Mouse (Mus musculus) heart, embryonic 16.5 days (tissue): ENCODE data around the gene Tbc1d2b. TPM values are rescaled to one million over a fixed set of nuclear protein-coding genes. Genes with fewer than 3 reads are reported as not detected.
A peak's percentile ranks its signal among the peaks of the same experiment; 100 is the strongest.

Experiments
- ATAC-seq: fragments of 200-750 bp; cut with Nextera tagmentation; replicated peaks from 2 replicates; pipeline ENCODE4 v1.8.0; 2017; ENCODE audit warnings: moderate number of reproducible peaks; ENCODE audit not compliant: insufficient read depth, low FRiP score; ENCODE audit errors: extremely low read depth
- H3K27ac ChIP-seq: fragments of 300-500 bp; sonication (generic); 2 replicates; pipeline ENCODE4 v1.5.1; 2014; ENCODE audit warnings: mild to moderate bottlenecking, low read length, control low read depth, moderate library complexity
- H3K27me3 ChIP-seq: fragments of 300-500 bp; sonication (generic); 2 replicates; pipeline ENCODE4 v1.6.1; 2014; ENCODE audit warnings: low read length, mixed read lengths; ENCODE audit not compliant: control insufficient read depth, insufficient read depth
- H3K36me3 ChIP-seq: fragments of 300-500 bp; sonication (generic); 2 replicates; pipeline ENCODE4 v1.6.1; 2014; ENCODE audit not compliant: control insufficient read depth, insufficient read depth
- H3K4me1 ChIP-seq: fragments of 300-500 bp; sonication (generic); 2 replicates; pipeline ENCODE4 v1.6.1; 2014; ENCODE audit warnings: low read length, mixed read lengths; ENCODE audit not compliant: control insufficient read depth, insufficient read depth
- H3K4me2 ChIP-seq: fragments of 300-500 bp; sonication (generic); 2 replicates; pipeline ENCODE4 v1.6.1; 2014; ENCODE audit warnings: low read depth, mild to moderate bottlenecking, control low read depth, low read length
- H3K4me3 ChIP-seq: fragments of 300-500 bp; sonication (generic); 2 replicates; pipeline ENCODE4 v1.5.1; 2014; ENCODE audit warnings: mild to moderate bottlenecking, control low read depth, low read length
- H3K9ac ChIP-seq: fragments of 300-500 bp; sonication (generic); 2 replicates; pipeline ENCODE4 v1.6.1; 2014; ENCODE audit warnings: low read length, control low read depth
- H3K9me3 ChIP-seq: fragments of 300-500 bp; sonication (generic); replicated peaks from 2 replicates; pipeline ENCODE4 v1.6.1; 2016; ENCODE audit warnings: low read length; ENCODE audit not compliant: control insufficient read depth
- WGBS: fragments of 180-500 bp; shearing (Covaris S2); extraction: QIAGEN DNeasy Blood & Tissue Kit; methylation state at CpG from one replicate; pipeline ENCODE4 v1.1.7; 2014; 5-methylcytosine and 5-hydroxymethylcytosine counted together
- polyA plus RNA-seq: library from polyadenylated mRNA; unstranded; fragments of >200 nt; fragmentation: Nextera tagmentation; extraction: Ambion mirVana; gene quantifications from 2 replicates; pipeline ENCODE4 v1.2.1, GENCODE M21; 2015

The Tbc1d2b gene
- polyA plus RNA-seq, 1 experiment from 2014 or later: 6.9 TPM

- no peak overlapping the region for H3K4me2 ChIP-seq
- H3K9me3 ChIP-seq: no peaks in the 10 kb centered on the region
- no peak overlapping the region for H3K4me3 ChIP-seq
- 75% methylated on average over 7 of the region's 7 CpGs for WGBS
- H3K4me1 ChIP-seq: peaks cover 23% of the 10 kb centered on the region
- H3K27ac ChIP-seq: no peak overlapping the region
- H3K9ac ChIP-seq: no peak overlapping the region
- no peak for ATAC-seq
- H3K27me3 ChIP-seq: no peaks in the 10 kb centered on the region
- H3K36me3 ChIP-seq: peaks cover 11% of the 10 kb centered on the region
Observed at GRCm38 (mm10) chr9:90241618-90242017, 29.0 kb downstream of the Tbc1d2b start.

- Histone ChIP-seq H3K9ac (no peak overlapping the region), H3K9me3 (no peaks in the 10 kb centered on the region), H3K27ac (no peak overlapping the region), H3K27me3 (no peaks in the 10 kb centered on the region), H3K4me2 (no peak overlapping the region), H3K4me1 (peaks cover 23% of the 10 kb centered on the region), H3K4me3 (no peak overlapping the region), H3K36me3 (peaks cover 11% of the 10 kb centered on the region)
- 87% methylated on average over 6 of the region's 6 CpGs for WGBS
- no peak for ATAC-seq
Observed at GRCm38 (mm10) chr9:90241041-90241440, 29.6 kb downstream of the Tbc1d2b start.

- ATAC-seq: no peak
- H3K27me3 ChIP-seq: no peaks in the 10 kb centered on the region
- peaks cover 23% of the 10 kb centered on the region for H3K4me1 ChIP-seq
- no peak overlapping the region for H3K27ac ChIP-seq
- WGBS: 74% methylated on average over 4 of the region's 4 CpGs
- H3K9me3 ChIP-seq: no peaks in the 10 kb centered on the region
- H3K4me3 ChIP-seq: no peak overlapping the region
- H3K36me3 ChIP-seq: peaks cover 11% of the 10 kb centered on the region
- H3K4me2 ChIP-seq: no peak overlapping the region
- no peak overlapping the region for H3K9ac ChIP-seq
Observed at GRCm38 (mm10) chr9:90240560-90240959, 30.0 kb downstream of the Tbc1d2b start.

- Histone ChIP-seq H3K4me2 (no peak overlapping the region), H3K4me1 (peaks cover 14% of the 10 kb centered on the region), H3K27ac (peak overlapping the region; percentile 45), H3K9ac (no peak overlapping the region), H3K36me3 (peaks cover 11% of the 10 kb centered on the region), H3K9me3 (no peaks in the 10 kb centered on the region), H3K27me3 (no peaks in the 10 kb centered on the region), H3K4me3 (no peak overlapping the region)
- ATAC-seq: peak; percentile 25; the same call in 1 of the 2 replicates
- WGBS: 66% methylated on average over 9 of the region's 9 CpGs
Observed at GRCm38 (mm10) chr9:90237232-90238062, 33.2 kb downstream of the Tbc1d2b start.

- no peak for ATAC-seq
- Histone ChIP-seq H3K27me3 (no peaks in the 10 kb centered on the region), H3K36me3 (peaks cover 11% of the 10 kb centered on the region), H3K4me3 (no peak overlapping the region), H3K9me3 (no peaks in the 10 kb centered on the region), H3K4me2 (no peak overlapping the region), H3K4me1 (peaks cover 10% of the 10 kb centered on the region), H3K9ac (no peak overlapping the region), H3K27ac (no peak overlapping the region; the same call in 1 of the 2 replicates)
- 93% methylated on average over 5 of the region's 5 CpGs for WGBS
Observed at GRCm38 (mm10) chr9:90236817-90237216, 33.8 kb downstream of the Tbc1d2b start.

- no peak for ATAC-seq
- WGBS: 63% methylated on average over 10 of the region's 10 CpGs
- Histone ChIP-seq H3K27ac (no peak overlapping the region), H3K4me3 (no peak overlapping the region), H3K27me3 (no peaks in the 10 kb centered on the region), H3K9ac (no peak overlapping the region), H3K36me3 (peaks cover 11% of the 10 kb centered on the region), H3K4me1 (peaks cover 10% of the 10 kb centered on the region), H3K9me3 (no peaks in the 10 kb centered on the region), H3K4me2 (no peak overlapping the region)
Observed at GRCm38 (mm10) chr9:90235258-90235882, 35.2 kb downstream of the Tbc1d2b start.

- 62% methylated on average over 5 of the region's 5 CpGs for WGBS
- peaks cover 7% of the 10 kb centered on the region for H3K36me3 ChIP-seq
- no peak overlapping the region for H3K9ac ChIP-seq
- ATAC-seq: no peak
- H3K4me2 ChIP-seq: no peak overlapping the region
- H3K4me3 ChIP-seq: no peak overlapping the region
- H3K27ac ChIP-seq: no peak overlapping the region
- no peaks in the 10 kb centered on the region for H3K9me3 ChIP-seq
- H3K4me1 ChIP-seq: peaks cover 10% of the 10 kb centered on the region
- no peaks in the 10 kb centered on the region for H3K27me3 ChIP-seq
Observed at GRCm38 (mm10) chr9:90234786-90235185, 35.8 kb downstream of the Tbc1d2b start.

GRCm38 (mm10) chr9:90233906-90234419 lies 36.6 kb downstream of the Tbc1d2b start:
- Histone ChIP-seq H3K4me1 (peaks cover 10% of the 10 kb centered on the region), H3K4me3 (no peak overlapping the region), H3K27ac (no peak overlapping the region), H3K9me3 (no peaks in the 10 kb centered on the region), H3K4me2 (no peak overlapping the region), H3K36me3 (no peaks in the 10 kb centered on the region), H3K27me3 (no peaks in the 10 kb centered on the region), H3K9ac (no peak overlapping the region)
- no peak for ATAC-seq
- WGBS: 95% methylated on average over 5 of the region's 5 CpGs
